Mouse (Mus musculus): Measurements from ENCODE around the gene F13b. TPM values are rescaled to one million over a fixed set of nuclear protein-coding genes. Genes with fewer than 3 reads are reported as not detected.

Gene F13b
- total and polyA plus RNA-seq, 3 experiments: not detected

DNA sequence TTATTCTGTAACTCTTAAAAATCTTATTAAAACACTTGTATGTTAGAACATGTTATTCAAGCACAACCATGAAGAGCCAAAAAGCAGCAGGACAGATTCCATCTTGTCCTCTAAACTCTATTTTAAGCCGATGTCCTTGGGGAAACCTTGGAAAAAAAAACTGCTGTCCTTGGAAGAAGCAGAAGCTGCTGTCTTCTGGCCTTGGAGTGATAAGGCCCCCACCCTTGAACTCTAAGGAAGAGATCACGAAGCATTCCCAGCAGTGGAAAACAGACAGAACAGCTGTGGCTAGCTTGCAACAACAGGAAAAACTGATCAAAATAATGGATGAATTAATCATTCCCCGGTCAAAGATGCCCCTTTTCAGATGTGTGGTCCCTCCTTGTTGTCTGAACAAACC, 5.3 kb upstream of the F13b start:
- no peak overlapping the region for H3K27ac ChIP-seq (ENCODE audit: control insufficient read depth, low read depth, low read length)

GRCm38 (mm10) chr1:139499751-139500150, 1.8 kb upstream of the F13b start:
- Histone ChIP-seq H3K27ac (ENCODE audit: control insufficient read depth, low read depth, low read length) (no peak overlapping the region), H3K9ac (ENCODE audit: control insufficient read depth, low read depth, low read length, poor library complexity, severe bottlenecking) (no peak overlapping the region), H3K9me3 (replicated peaks; ENCODE audit: insufficient read depth, low read length) (no peaks in the 10 kb centered on the region), H3K36me3 (ENCODE audit: control insufficient read depth in 1 of 2, insufficient read depth in 2 of 2, low read length in 2 of 2) (peaks cover 0 to 3% of the 10 kb centered on the region in 2 experiments; a peak in 2 of 4 replicates), H3K4me3 (ENCODE audit: control insufficient read depth in 1 of 2, insufficient read depth in 1 of 2, low read depth in 2 of 2, low read length in 2 of 2) (no peak overlapping the region), H3K79me2 (ENCODE audit: control insufficient read depth, insufficient read depth, low read length, poor library complexity) (no peaks in the 10 kb centered on the region), H3K4me1 (ENCODE audit: control insufficient read depth in 1 of 2, insufficient read depth in 2 of 2, low read length in 2 of 2) (no peaks in the 10 kb centered on the region), H3K27me3 (ENCODE audit: control insufficient read depth in 1 of 2, insufficient read depth in 2 of 2, low read length in 2 of 2) (no peaks in the 10 kb centered on the region)
- TF ChIP-seq SMC3 (IDR thresholded peaks at IDR 0.05; ENCODE audit: low read depth, low read length) (no peak), E2F4 (IDR thresholded peaks at IDR 0.05; ENCODE audit: borderline replicate concordance, low read depth, low read length) (no peak), BHLHE40 (IDR thresholded peaks at IDR 0.05; ENCODE audit: borderline replicate concordance, low read depth, low read length) (no peak), ELF1 (IDR thresholded peaks at IDR 0.05; ENCODE audit: low read depth, low read length) (no peak), CHD2 (IDR thresholded peaks at IDR 0.05; ENCODE audit: low read length) (no peak), ZMIZ1 (IDR thresholded peaks at IDR 0.05; ENCODE audit: low read depth, low read length) (no peak), ZNF384 (IDR thresholded peaks at IDR 0.05; ENCODE audit: low read depth, low read length) (no peak), ZKSCAN1 (IDR thresholded peaks at IDR 0.05; ENCODE audit: low read depth, low read length) (no peak), EP300 (IDR thresholded peaks at IDR 0.05; ENCODE audit: low read depth in 1 of 2, low read length in 2 of 2) (no peak), HCFC1 (IDR thresholded peaks at IDR 0.05; ENCODE audit: low read depth, low read length) (no peak), GATA1 (IDR thresholded peaks at IDR 0.05; ENCODE audit: low read depth, low read length) (no peak), RCOR1 (IDR thresholded peaks at IDR 0.05; ENCODE audit: low read depth, low read length) (no peak), UBTF (IDR thresholded peaks at IDR 0.05; ENCODE audit: borderline replicate concordance, insufficient read depth, low read depth, low read length) (no peak), MAZ (IDR thresholded peaks at IDR 0.05; ENCODE audit: low read depth, low read length) (no peak)
- no peak for DNase-seq (ENCODE audit: low read depth, low spot score)

More for the DNA sequence above, 5.3 kb upstream of the F13b start:
- no peak for TF ChIP-seq MAX (IDR thresholded peaks at IDR 0.05; ENCODE audit: low read length)
- TF ChIP-seq ZC3H11A (IDR thresholded peaks at IDR 0.05; ENCODE audit: low read depth, low read length): no peak
- TF ChIP-seq CHD2 (IDR thresholded peaks at IDR 0.05; ENCODE audit: low read length): no peak
- no peak for TF ChIP-seq ZMIZ1 (IDR thresholded peaks at IDR 0.05; ENCODE audit: low read depth, low read length)
- no peak for TF ChIP-seq MYB (IDR thresholded peaks at IDR 0.05; ENCODE audit: low read depth, low read length)
- TF ChIP-seq NRF1 (IDR thresholded peaks at IDR 0.05; ENCODE audit: insufficient read depth, low read depth, low read length, poor library complexity, severe bottlenecking): no peak
- no peak for TF ChIP-seq TAL1 (IDR thresholded peaks at IDR 0.05; ENCODE audit: low read length)
- no peak for TF ChIP-seq GATA1 (IDR thresholded peaks at IDR 0.05; ENCODE audit: low read depth, low read length)
- no peak for TF ChIP-seq TBP (IDR thresholded peaks at IDR 0.05; ENCODE audit: low read depth, low read length)
- no peak for TF ChIP-seq NELFE (IDR thresholded peaks at IDR 0.05; ENCODE audit: low read depth, low read length)
- no peak for TF ChIP-seq SIN3A (IDR thresholded peaks at IDR 0.05; ENCODE audit: low read length)
- no peak for TF ChIP-seq MYC (IDR thresholded peaks at IDR 0.05; ENCODE audit: low read depth, low read length)
- no peak for TF ChIP-seq ETS1 (IDR thresholded peaks at IDR 0.05; ENCODE audit: low read depth, low read length)
- TF ChIP-seq POLR2AphosphoS5 (IDR thresholded peaks at IDR 0.05; ENCODE audit: borderline replicate concordance, low read depth, low read length): no peak
- TF ChIP-seq GABPA (IDR thresholded peaks at IDR 0.05; ENCODE audit: low read depth, low read length): no peak
- no peak for TF ChIP-seq USF1 (IDR thresholded peaks at IDR 0.05; ENCODE audit: low read depth, low read length)
- no peak for TF ChIP-seq JUND (IDR thresholded peaks at IDR 0.05; ENCODE audit: low read depth, low read length)
- no peak for TF ChIP-seq EP300 (IDR thresholded peaks at IDR 0.05; ENCODE audit: low read depth in 1 of 2, low read length in 2 of 2)
- H3K27me3 ChIP-seq (ENCODE audit: control insufficient read depth in 1 of 2, insufficient read depth in 2 of 2, low read length in 2 of 2): no peaks in the 10 kb centered on the region
- no peaks in the 10 kb centered on the region for H3K79me2 ChIP-seq (ENCODE audit: control insufficient read depth, insufficient read depth, low read length, poor library complexity)
- no peaks in the 10 kb centered on the region for H3K9me3 ChIP-seq (replicated peaks; ENCODE audit: insufficient read depth, low read length)
- H3K9ac ChIP-seq (ENCODE audit: control insufficient read depth, low read depth, low read length, poor library complexity, severe bottlenecking): no peak overlapping the region
- H3K36me3 ChIP-seq (ENCODE audit: control insufficient read depth in 1 of 2, insufficient read depth in 2 of 2, low read length in 2 of 2): peaks cover 0 to 18% of the 10 kb centered on the region in 2 experiments; a peak in 2 of 4 replicates
- H3K4me3 ChIP-seq (ENCODE audit: control insufficient read depth in 1 of 2, insufficient read depth in 1 of 2, low read depth in 2 of 2, low read length in 2 of 2): no peak overlapping the region
- DNase-seq (ENCODE audit: low read depth, low spot score): no peak
- H3K4me1 ChIP-seq (ENCODE audit: control insufficient read depth in 1 of 2, insufficient read depth in 2 of 2, low read length in 2 of 2): no peaks in the 10 kb centered on the region

Measured in MEL (cell line).